Mouse (Mus musculus) limb, embryonic 11.5 days (tissue): ENCODE data around the gene Adamts7. TPM values are rescaled to one million over a fixed set of nuclear protein-coding genes. Genes with fewer than 3 reads are reported as not detected.

ENCODE experiments used
- ATAC-seq: fragments of 200-750 bp; cut with Nextera tagmentation; 2 replicates; pipeline ENCODE4 v1.8.0; 2017; ENCODE audit warnings: low read depth; ENCODE audit not compliant: insufficient number of reproducible peaks, low FRiP score, low TSS enrichment
- DNase-seq: peaks from one replicate; pipeline ENCODE4 v3.0.0-alpha.2; 2015; ENCODE audit warnings: low spot score
- H3K27ac ChIP-seq: fragments of 300-500 bp; sonication (generic); replicated peaks from 2 replicates; pipeline ENCODE4 v1.5.1; 2014; ENCODE audit warnings: low read depth, mild to moderate bottlenecking, low read length
- H3K27me3 ChIP-seq: fragments of 300-500 bp; sonication (generic); 2 replicates; pipeline ENCODE4 v1.6.1; 2014; ENCODE audit warnings: mild to moderate bottlenecking, low read length, mixed read lengths; ENCODE audit not compliant: control insufficient read depth, insufficient read depth
- H3K36me3 ChIP-seq: fragments of 300-500 bp; sonication (generic); 2 replicates; pipeline ENCODE4 v1.6.1; 2014; ENCODE audit warnings: mild to moderate bottlenecking, low read length, moderate library complexity, mixed read lengths; ENCODE audit not compliant: control insufficient read depth, insufficient read depth
- H3K4me1 ChIP-seq: fragments of 300-500 bp; sonication (generic); 2 replicates; pipeline ENCODE4 v1.6.1; 2014; ENCODE audit warnings: low read length, mixed read lengths; ENCODE audit not compliant: control insufficient read depth, insufficient read depth
- H3K4me2 ChIP-seq: fragments of 300-500 bp; sonication (generic); 2 replicates; pipeline ENCODE4 v1.6.1; 2014; ENCODE audit warnings: low read depth, mild to moderate bottlenecking, moderate library complexity; ENCODE audit not compliant: severe bottlenecking
- H3K4me3 ChIP-seq: fragments of 300-500 bp; sonication (generic); 2 replicates; pipeline ENCODE4 v1.5.1; 2014; ENCODE audit warnings: low read depth, low read length
- H3K9ac ChIP-seq: fragments of 300-500 bp; sonication (generic); 2 replicates; pipeline ENCODE4 v1.6.1; 2014; ENCODE audit warnings: mild to moderate bottlenecking, low read length
- H3K9me3 ChIP-seq: fragments of 300-500 bp; sonication (generic); 2 replicates; pipeline ENCODE4 v1.6.1; 2016; ENCODE audit warnings: low read length; ENCODE audit not compliant: control insufficient read depth
- WGBS: fragments of 180-500 bp; shearing (Covaris S2); extraction: QIAGEN DNeasy Blood & Tissue Kit; methylation state at CpG from one replicate; pipeline ENCODE4 v1.1.7; 2014; 5-methylcytosine and 5-hydroxymethylcytosine counted together
- polyA plus RNA-seq: library from polyadenylated mRNA; unstranded; fragments of >200 nt; fragmentation: Nextera tagmentation; extraction: Ambion mirVana; gene quantifications from 2 replicates; pipeline ENCODE4 v1.2.1, GENCODE M21; 2014

Gene Adamts7
- 12.7 and 14.3 TPM in 2 replicates for polyA plus RNA-seq

- Histone ChIP-seq H3K4me1 (peaks cover 4% of the 10 kb centered on the region; the same call in 1 of the 2 replicates), H3K9me3 (no peaks in the 10 kb centered on the region), H3K4me3 (peak within 1 kb of the TSS; percentile 54), H3K36me3 (no peaks in the 10 kb centered on the region), H3K9ac (peak within 1 kb of the TSS; percentile 81), H3K27ac (no peak within 1 kb of the TSS; the same call in 1 of the 2 replicates), H3K27me3 (no peaks in the 10 kb centered on the region), H3K4me2 (peak within 1 kb of the TSS; percentile 77)
- under 1% methylated on average over 52 of the region's 60 CpGs for WGBS
- peak; percentile 79 for DNase-seq
- ATAC-seq, result peak; percentile 69
Measured at GRCm38 (mm10) chr9:90162926-90163748, at the start of gene Adamts7. Gene Adamts7 (plus strand): TSS chr9:90163069.

GRCm38 (mm10) chr9:90113151-90113550 is 49.7 kb upstream of the Adamts7 start:
- Histone ChIP-seq H3K9ac (peak overlapping the region; percentile 99), H3K4me2 (peak overlapping the region; percentile 71), H3K4me1 (no peaks in the 10 kb centered on the region), H3K36me3 (peaks cover 2% of the 10 kb centered on the region; the same call in 1 of the 2 replicates), H3K27ac (no peak overlapping the region), H3K4me3 (peak overlapping the region; percentile 82), H3K27me3 (no peaks in the 10 kb centered on the region), H3K9me3 (no peaks in the 10 kb centered on the region)
- DNase-seq (no peak), ATAC-seq (no peak)
- WGBS, result 2% methylated on average over 13 of the region's 13 CpGs

GRCm38 (mm10) chr9:90113651-90114566 is 49.0 kb upstream of the Adamts7 start:
- WGBS, result under 1% methylated on average over 78 of the region's 82 CpGs

GRCm38 (mm10) chr9:90114567-90115307 is 48.1 kb upstream of the Adamts7 start, which contains the start of gene Morf4l1:
Gene Morf4l1 (minus strand): TSS chr9:90114774.
- Histone ChIP-seq H3K27me3 (no peaks in the 10 kb centered on the region), H3K4me3 (peak within 1 kb of the TSS; percentile 82), H3K4me2 (peak within 1 kb of the TSS; percentile 71), H3K27ac (peak within 1 kb of the TSS; percentile 95), H3K9ac (peak within 1 kb of the TSS; percentile 99), H3K4me1 (no peaks in the 10 kb centered on the region), H3K9me3 (no peaks in the 10 kb centered on the region), H3K36me3 (no peaks in the 10 kb centered on the region)
- ATAC-seq (peak; percentile 98), DNase-seq (peak; percentile 97)
- WGBS, result 2% methylated on average over 39 of the region's 40 CpGs

More at GRCm38 (mm10) chr9:90113651-90114566, 49.0 kb upstream of the Adamts7 start:
- Histone ChIP-seq H3K9ac (peak overlapping the region; percentile 99), H3K27me3 (no peaks in the 10 kb centered on the region), H3K4me3 (peak overlapping the region; percentile 82), H3K4me2 (peak overlapping the region; percentile 71), H3K4me1 (no peaks in the 10 kb centered on the region), H3K27ac (peak overlapping the region; percentile 95), H3K36me3 (no peaks in the 10 kb centered on the region; the same call in 1 of the 2 replicates), H3K9me3 (no peaks in the 10 kb centered on the region)
- DNase-seq (peak; percentile 90), ATAC-seq (peak; percentile 63)

GRCm38 (mm10) chr9:90115308-90115700 is 47.6 kb upstream of the Adamts7 start:
- Histone ChIP-seq H3K36me3 (no peaks in the 10 kb centered on the region), H3K27ac (no peak overlapping the region), H3K4me2 (peak overlapping the region; percentile 65; the same call in 1 of the 2 replicates), H3K9ac (no peak overlapping the region; the same call in 1 of the 2 replicates), H3K27me3 (no peaks in the 10 kb centered on the region), H3K9me3 (no peaks in the 10 kb centered on the region), H3K4me1 (no peaks in the 10 kb centered on the region), H3K4me3 (peak overlapping the region; percentile 82)
- ATAC-seq (no peak), DNase-seq (no peak)

- Histone ChIP-seq H3K4me3 (no peak overlapping the region), H3K4me1 (no peaks in the 10 kb centered on the region), H3K9me3 (no peaks in the 10 kb centered on the region), H3K27ac (no peak overlapping the region), H3K9ac (no peak overlapping the region), H3K27me3 (no peaks in the 10 kb centered on the region), H3K4me2 (no peak overlapping the region), H3K36me3 (no peaks in the 10 kb centered on the region)
- ATAC-seq, result no peak
- no peak for DNase-seq
Measured at GRCm38 (mm10) chr9:90117234-90117633, 45.6 kb upstream of the Adamts7 start.

GRCm38 (mm10) chr9:90122246-90122740 is 40.6 kb upstream of the Adamts7 start:
- 85% methylated on average over 4 of the region's 4 CpGs for WGBS
- H3K4me1 ChIP-seq, result no peaks in the 10 kb centered on the region
- H3K27me3 ChIP-seq, result no peaks in the 10 kb centered on the region
- H3K36me3 ChIP-seq, result no peaks in the 10 kb centered on the region
- no peak overlapping the region for H3K9ac ChIP-seq
- ATAC-seq (no peak), DNase-seq (no peak)
- no peak overlapping the region for H3K4me3 ChIP-seq
- H3K27ac ChIP-seq, result no peak overlapping the region
- H3K9me3 ChIP-seq, result no peaks in the 10 kb centered on the region
- H3K4me2 ChIP-seq, result no peak overlapping the region
